Mouse (Mus musculus) layer of hippocampus, adult 6 months (tissue): ENCODE results near the gene Chfr. TPM values are rescaled to one million over a fixed set of nuclear protein-coding genes. Genes with fewer than 3 reads are reported as not detected.

ENCODE experiments used
- long read RNA-seq, 2 experiments: library from polyadenylated mRNA; unstranded; transcript quantifications; one replicate each; pipeline ENCODE4 v2.0.0; 2019 to 2020
- polyA plus RNA-seq: library from polyadenylated mRNA; unstranded; fragments of <200 nt; fragmentation: Nextera tagmentation; gene quantifications from 2 replicates; pipeline ENCODE4 v1.2.3, GENCODE M21; 2021

Chfr gene
- 12.9 and 14.5 TPM in 2 replicates for polyA plus RNA-seq
- long read RNA-seq, experiment 1, transcript Chfr-202 (18 exons, 3,159 nt): major isoform, 10 of 23 reads
- long read RNA-seq, experiment 1, partial matches to known transcripts: 2 of 23 reads
- long read RNA-seq, experiment 1, other reads (novel, unspliced or antisense): 9 of 23 reads
- long read RNA-seq, experiment 2, transcript Chfr-201 (18 exons, 3,146 nt): minor isoform, 22 of 142 reads
- long read RNA-seq, experiment 2, transcript Chfr-207 (17 exons, 2,623 nt): minor isoform, 6 of 142 reads
- long read RNA-seq, experiment 2, transcript Chfr-202 (18 exons, 3,159 nt): major isoform, 54 of 142 reads
- long read RNA-seq, experiment 2, partial matches to known transcripts: 11 of 142 reads
- long read RNA-seq, experiment 2, other reads (novel, unspliced or antisense): 45 of 142 reads

DNA sequence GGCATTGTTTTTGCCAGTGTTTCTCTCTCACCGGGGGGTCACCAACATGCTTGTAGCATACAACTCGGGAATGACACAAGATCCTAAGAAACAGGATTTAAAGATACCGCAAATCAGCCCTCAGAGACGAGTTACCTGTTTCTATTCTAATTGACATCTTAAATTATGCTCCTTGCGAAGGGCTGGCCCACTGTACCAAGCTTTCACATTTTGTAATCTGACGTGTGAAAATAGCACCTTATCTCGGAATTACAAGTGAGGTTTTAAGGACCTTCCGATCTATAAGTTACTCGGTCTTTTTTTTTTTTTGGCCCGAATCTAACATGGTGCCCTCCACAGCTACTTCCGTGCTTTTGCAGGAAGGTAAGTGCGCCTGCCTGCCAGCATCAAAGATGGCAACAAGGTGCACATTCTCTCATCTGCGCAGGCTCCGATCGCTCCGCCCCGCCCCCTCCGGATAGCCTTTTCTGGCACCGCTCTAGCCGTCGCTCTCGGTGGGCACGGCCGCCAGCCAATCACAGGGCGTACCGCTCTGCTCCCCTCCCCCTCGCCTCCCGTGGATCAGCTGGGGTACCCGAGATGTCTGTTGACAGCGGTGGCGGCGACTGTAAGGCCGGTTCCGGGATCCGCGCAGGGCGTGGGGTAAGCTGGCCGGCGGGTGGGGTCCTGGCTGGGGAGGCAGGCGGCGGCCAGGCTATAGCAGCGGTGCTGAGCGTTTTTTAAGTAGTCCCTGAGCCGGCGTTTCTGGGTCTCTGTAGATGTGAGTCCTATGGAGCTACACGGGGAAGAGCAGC is at the start of gene Chfr:
TSS of gene Chfr (plus strand) at position 550 of the 794 bp plus-strand sequence.

DNA sequence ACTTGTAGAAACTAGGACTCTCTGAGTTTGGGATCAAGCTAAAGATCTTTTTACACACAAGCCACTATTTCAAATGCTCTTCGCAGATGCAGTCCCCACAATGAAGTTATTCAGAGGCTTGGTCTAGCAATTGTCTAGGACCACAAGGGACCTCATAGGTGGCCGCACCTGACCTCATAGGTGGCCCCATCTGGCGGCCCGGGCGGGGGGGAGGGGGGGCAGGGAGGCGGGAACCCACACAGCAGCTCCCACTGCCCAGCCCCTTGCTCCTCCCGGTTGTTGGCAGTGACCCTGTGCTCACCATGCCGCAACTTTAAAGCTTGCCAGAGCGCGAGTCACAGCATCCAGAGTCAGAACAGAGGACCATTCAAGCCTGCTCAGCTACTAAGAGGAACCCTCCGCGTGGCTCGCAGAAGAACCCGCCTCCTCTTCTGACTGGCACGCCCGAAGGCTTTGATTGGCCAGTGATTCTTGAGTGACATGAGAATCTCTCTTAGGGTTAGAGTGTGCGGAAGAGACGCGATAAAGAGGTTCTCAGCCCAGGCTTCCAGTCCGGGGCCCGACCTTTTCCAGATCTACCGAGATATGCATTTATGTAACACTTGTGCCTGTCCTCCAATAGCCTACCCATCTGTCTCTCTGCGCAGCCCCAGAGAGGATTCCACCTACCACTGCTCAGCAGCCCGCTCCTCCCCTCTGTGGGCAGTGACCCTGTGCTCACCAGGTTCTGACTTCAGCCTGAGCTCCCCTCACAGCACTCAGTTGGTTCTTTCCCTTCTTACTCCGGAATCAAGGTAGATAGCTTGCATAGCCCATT is 41.4 kb upstream of the Chfr start, which contains the start of gene Gm35315:
TSS of gene Gm35315 (minus strand) at position 391 of the 817 bp plus-strand sequence.

DNA sequence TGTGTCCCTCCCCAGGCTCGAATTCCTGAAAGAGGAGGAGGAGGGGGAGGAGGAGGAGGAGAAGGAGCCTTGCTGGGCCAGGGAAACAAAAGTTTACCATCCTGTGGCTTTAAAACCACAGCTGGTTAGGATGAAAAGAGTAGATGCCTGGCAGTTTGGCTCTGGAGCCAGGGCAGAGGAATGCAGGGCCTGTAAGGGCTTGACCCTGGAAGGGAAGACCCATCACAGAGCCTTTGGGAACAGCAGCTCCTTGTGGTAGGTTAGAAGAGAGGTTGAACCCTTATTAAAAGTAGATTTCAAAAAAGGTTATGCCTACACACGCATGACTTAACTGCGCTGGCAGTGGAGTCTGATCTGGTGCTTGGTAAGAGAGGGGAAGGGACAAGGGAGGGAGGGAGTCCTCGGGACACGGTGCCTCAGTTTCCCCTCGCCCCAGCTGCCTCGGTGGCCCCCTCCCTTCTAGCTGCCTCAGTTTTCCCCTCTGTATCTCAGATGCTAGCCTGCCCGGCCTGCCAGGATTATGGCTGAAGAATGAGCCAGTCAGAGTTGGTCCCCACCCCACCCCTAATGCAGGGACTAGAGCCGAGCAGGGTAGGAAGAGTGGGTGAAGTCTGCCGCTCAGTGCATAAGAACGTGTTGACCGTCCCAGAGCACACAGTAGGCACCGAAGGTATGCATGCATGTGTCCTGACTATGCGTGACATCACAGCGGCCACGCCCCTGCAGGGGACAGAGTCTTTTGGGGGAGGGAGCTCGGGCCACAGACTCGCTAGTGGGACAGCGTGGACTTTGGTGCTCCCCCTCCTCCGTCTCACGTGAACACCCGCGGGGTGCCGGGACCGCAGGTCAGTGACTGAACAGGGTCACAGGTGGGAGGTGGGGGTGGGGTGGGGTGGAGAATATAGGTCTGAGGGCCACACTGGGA is 35.7 kb upstream of the Chfr start, which contains the start of gene Plcxd1:
TSS of gene Plcxd1 (plus strand) at position 314 of the 925 bp plus-strand sequence.

DNA sequence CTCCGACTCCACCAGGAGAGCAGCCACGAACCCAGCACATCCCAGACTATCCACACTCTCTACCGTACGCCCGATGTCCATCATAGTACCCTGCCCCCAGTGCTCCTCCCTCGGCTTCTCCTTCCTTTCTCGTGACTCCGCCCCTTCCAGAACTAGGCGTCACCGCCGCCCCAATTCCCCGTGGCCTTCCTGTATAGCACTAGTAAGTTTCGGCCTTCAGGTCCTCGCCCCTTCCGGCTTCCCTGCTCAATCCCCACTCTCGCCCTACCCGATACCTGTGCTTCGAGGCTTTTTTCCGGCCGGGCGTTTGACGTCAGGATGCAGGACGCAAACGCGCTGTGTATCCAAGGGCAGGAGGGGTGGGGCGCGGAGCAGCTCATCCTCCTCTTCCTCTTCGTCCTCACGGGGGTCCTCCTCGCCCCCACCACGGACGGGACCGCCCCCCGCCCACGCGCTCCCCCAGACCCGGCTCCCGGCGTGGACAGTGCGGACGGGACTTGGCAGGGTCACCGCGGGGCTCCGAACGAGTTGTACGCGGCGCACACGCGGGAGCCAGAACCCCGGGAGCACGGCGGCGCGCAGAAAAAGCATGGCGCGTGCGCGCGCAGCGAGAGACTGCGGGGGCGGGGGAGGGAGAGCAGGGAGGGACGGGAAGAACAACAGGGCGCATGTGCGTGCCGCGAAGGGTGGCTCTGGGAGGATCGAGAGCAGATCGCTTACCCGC is 27.9 kb upstream of the Chfr start, which contains the start of gene Gtpbp6:
TSS of gene Gtpbp6 (minus strand) at position 617 of the 724 bp plus-strand sequence.

DNA sequence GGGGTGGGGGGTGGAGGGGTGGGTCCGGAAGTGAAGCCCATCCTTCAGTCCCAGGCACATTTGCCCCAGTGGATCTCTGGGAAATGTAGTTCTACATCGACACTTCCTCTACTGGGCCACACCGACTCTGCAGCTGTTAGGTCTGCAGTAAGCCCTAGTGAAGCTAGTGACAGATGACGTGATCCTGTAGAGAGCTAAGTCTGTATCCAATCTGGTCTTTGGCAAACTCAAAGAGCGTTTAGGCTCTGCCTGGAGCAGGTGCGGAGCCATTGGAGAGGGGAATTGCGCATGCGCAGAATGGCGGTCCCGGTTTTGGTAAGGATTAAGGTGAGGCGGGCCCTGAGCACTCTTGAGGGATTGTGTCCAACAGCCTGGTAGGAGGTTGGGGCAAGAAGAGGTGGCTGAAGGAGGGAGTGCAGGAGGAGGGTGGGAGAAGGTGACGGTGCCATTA is 25.6 kb upstream of the Chfr start, which contains the start of gene Zfp605:
TSS of gene Zfp605 (plus strand) at position 102 of the 451 bp plus-strand sequence.

DNA sequence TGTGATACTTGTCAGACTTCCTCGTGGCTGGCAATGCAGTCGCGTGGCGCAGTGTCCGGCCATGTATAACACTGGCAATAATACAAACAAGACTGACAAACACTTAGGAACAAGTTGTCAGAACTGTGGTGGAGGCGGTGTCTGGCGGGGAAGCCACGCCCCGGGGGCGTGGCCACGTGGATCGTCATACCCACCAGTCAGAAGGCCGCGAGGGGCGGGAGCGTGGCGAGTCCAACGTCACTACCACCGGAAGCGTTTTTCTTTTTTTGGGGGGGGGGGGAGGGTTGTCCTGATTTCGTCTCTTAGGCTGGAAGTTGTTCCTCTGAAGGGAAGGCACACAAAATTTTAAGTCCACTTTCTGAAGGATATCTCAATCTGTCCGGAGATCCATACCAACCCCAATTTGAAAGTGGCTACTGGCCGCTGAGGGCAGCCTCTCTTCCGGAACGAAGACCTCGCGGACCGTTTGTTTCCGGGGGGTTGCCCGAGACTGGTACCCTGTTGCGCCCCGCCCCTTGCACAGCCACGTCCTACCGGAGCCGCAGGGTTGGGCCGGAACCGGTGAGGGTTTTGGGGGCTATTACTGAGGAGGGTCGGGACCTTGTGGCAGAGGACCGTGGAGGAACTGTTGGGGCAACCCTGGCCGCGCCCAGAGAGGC is 40.8 kb downstream of the Chfr start, which contains the start of gene Golga3:
TSS of gene Golga3 (plus strand) at position 340 of the 659 bp plus-strand sequence.

Other genes starting within 250 kb of the Chfr start
- 9.4 and 10.8 TPM in 2 replicates for gene Gm15446, start 212.4 kb upstream of the Chfr start, polyA plus RNA-seq
- gene Zfp932, start 139.3 kb upstream of the Chfr start, polyA plus RNA-seq: 18.3 and 20.3 TPM in 2 replicates
- gene Gm17655, start 63.3 kb upstream of the Chfr start, polyA plus RNA-seq: 1.8 and 2.5 TPM in 2 replicates
- gene Gm35315, start 41.4 kb upstream of the Chfr start, polyA plus RNA-seq: 0.14 and 0.18 TPM in 2 replicates
- 2.2 and 2.3 TPM in 2 replicates for gene Plcxd1, start 35.9 kb upstream of the Chfr start, polyA plus RNA-seq
- 32.6 and 39.1 TPM in 2 replicates for gene Gtpbp6, start 27.6 kb upstream of the Chfr start, polyA plus RNA-seq
- gene Zfp605, start 25.8 kb upstream of the Chfr start, polyA plus RNA-seq: 5.4 and 6.1 TPM in 2 replicates
- 10.3 and 10.9 TPM in 2 replicates for gene Golga3, start 40.9 kb downstream of the Chfr start, polyA plus RNA-seq
- gene Ankle2, start 95.2 kb downstream of the Chfr start, polyA plus RNA-seq: 10.8 and 13.0 TPM in 2 replicates
- 66.1 and 70.1 TPM in 2 replicates for gene Pgam5, start 134.1 kb downstream of the Chfr start, polyA plus RNA-seq
- gene Pxmp2, start 150.3 kb downstream of the Chfr start, polyA plus RNA-seq: 24.7 and 28.2 TPM in 2 replicates
- 0.65 and 0.82 TPM in 2 replicates for gene Pole, start 150.5 kb downstream of the Chfr start, polyA plus RNA-seq
- 0.09 and 0.11 TPM in 2 replicates for gene P2rx2, start 207.4 kb downstream of the Chfr start, polyA plus RNA-seq
- gene Lrcol1, start 208.9 kb downstream of the Chfr start, polyA plus RNA-seq: not detected in 2 replicates